Mouse (Mus musculus) forebrain, embryonic 14.5 days (tissue): ENCODE results near the gene Gsdmc4. TPM values are rescaled to one million over a fixed set of nuclear protein-coding genes. Genes with fewer than 3 reads are reported as not detected.
"Not testable (repeated sequence)": the region's sequence is repeated elsewhere in the genome, so short reads cannot be mapped to it uniquely, and the experiment has no call there.

Source experiments
- ATAC-seq: fragments of 200-750 bp; cut with Nextera tagmentation; 2 replicates; pipeline ENCODE4 v1.8.0; 2017; ENCODE audit warnings: mild to moderate bottlenecking, moderate library complexity
- DNase-seq: peaks from one replicate; pipeline ENCODE4 v3.0.0-alpha.2; 2015; ENCODE audit warnings: low spot score
- H3K27ac ChIP-seq: fragments of 300-500 bp; sonication (generic); 2 replicates; pipeline ENCODE4 v1.5.1; 2014; ENCODE audit warnings: low read depth, mild to moderate bottlenecking, control low read depth, low read length, moderate library complexity
- H3K27me3 ChIP-seq: fragments of 300-500 bp; sonication (generic); replicated peaks from 2 replicates; pipeline ENCODE4 v1.6.1; 2014; ENCODE audit warnings: low read length, control low read depth, mixed read lengths; ENCODE audit not compliant: control insufficient read depth, insufficient read depth
- H3K36me3 ChIP-seq: fragments of 300-500 bp; sonication (generic); 2 replicates; pipeline ENCODE4 v1.6.1; 2014; ENCODE audit warnings: low read length, control low read depth; ENCODE audit not compliant: control insufficient read depth, insufficient read depth
- H3K4me1 ChIP-seq: fragments of 300-500 bp; sonication (generic); 2 replicates; pipeline ENCODE4 v1.6.1; 2014; ENCODE audit warnings: antibody characterized with exemption, low read length, control low read depth; ENCODE audit not compliant: control insufficient read depth, insufficient read depth
- H3K4me2 ChIP-seq: fragments of 300-500 bp; sonication (generic); 2 replicates; pipeline ENCODE4 v1.6.1; 2014; ENCODE audit warnings: mild to moderate bottlenecking, control low read depth, low read length
- H3K4me3 ChIP-seq: fragments of 300-500 bp; sonication (generic); 2 replicates; pipeline ENCODE4 v1.5.1; 2014; ENCODE audit warnings: low read depth, low read length, control low read depth
- H3K9ac ChIP-seq: fragments of 300-500 bp; sonication (generic); 2 replicates; pipeline ENCODE4 v1.6.1; 2014; ENCODE audit warnings: mild to moderate bottlenecking, low read length, control low read depth, moderate library complexity
- H3K9me3 ChIP-seq: fragments of 300-500 bp; sonication (generic); replicated peaks from 2 replicates; pipeline ENCODE4 v1.6.1; 2016; ENCODE audit warnings: low read length, control low read depth, mixed read lengths; ENCODE audit not compliant: control insufficient read depth
- WGBS: fragments of 180-500 bp; shearing (Covaris S2); extraction: QIAGEN DNeasy Blood & Tissue Kit; methylation state at CpG from one replicate; pipeline ENCODE4 v1.1.7; 2014; 5-methylcytosine and 5-hydroxymethylcytosine counted together
- polyA plus RNA-seq: library from polyadenylated mRNA; unstranded; fragments of >200 nt; fragmentation: Nextera tagmentation; extraction: Ambion mirVana; gene quantifications from 2 replicates; pipeline ENCODE4 v1.2.1, GENCODE M21; 2014

The Gsdmc4 gene
- polyA plus RNA-seq, 1 experiment from 2014 or later, result not detected

DNA sequence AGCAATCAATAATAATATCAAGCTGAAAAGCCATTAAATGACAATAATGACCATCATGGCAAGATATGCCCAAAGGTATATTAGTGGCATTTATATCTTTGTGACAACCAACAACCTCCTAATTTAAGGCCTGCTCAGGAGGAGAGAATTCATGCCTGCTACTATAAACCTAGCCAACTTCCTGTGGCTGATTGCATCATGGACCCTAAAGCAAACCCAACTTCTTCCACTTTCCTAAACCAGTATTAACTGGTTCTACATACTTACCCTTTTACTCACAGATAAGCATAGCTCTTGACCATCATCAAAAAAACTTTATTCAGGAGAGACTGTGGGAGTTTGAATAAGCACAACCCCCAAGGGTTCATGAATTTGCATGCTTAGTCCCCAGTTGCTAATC is 35.9 kb downstream of the Gsdmc4 start:
- ATAC-seq, result not testable (repeated sequence)

DNA sequence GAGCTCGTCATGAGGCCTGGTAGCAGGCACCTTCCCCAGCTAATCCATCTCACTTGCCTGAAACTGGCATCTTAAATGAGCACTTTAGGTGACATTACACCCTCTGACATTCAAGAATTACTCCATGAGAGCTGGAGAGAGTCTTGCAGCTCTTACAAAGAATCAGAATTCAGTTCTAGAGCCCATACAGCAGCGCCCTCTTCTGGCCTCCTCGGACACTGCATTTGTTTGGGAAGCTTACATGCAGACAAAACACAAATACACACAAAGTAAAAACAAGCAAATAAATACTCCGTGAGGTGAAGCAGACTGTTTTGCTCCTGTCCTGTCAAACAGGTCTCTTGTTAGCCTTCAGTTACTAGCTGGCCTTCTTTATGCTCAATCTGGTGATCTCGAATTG is 50.1 kb downstream of the Gsdmc4 start:
- 50% methylated on average over 5 of the region's 5 CpGs for WGBS
- not testable (repeated sequence) for H3K27ac ChIP-seq, H3K4me1 ChIP-seq, H3K9me3 ChIP-seq, H3K27me3 ChIP-seq, H3K4me3 ChIP-seq, ATAC-seq, H3K4me2 ChIP-seq, H3K36me3 ChIP-seq, H3K9ac ChIP-seq
- peak; percentile 28 for DNase-seq

More for the DNA sequence above, 35.9 kb downstream of the Gsdmc4 start:
- not testable (repeated sequence) for H3K4me1 ChIP-seq, H3K36me3 ChIP-seq, H3K9ac ChIP-seq, H3K9me3 ChIP-seq, H3K27ac ChIP-seq, H3K4me3 ChIP-seq, H3K4me2 ChIP-seq, H3K27me3 ChIP-seq, DNase-seq

Other genes starting within 250 kb of the Gsdmc4 start
- not detected in 2 replicates for gene Gsdmc2, start 67.1 kb downstream of the Gsdmc4 start, polyA plus RNA-seq
- gene Gsdmc3, start 33.7 kb downstream of the Gsdmc4 start, polyA plus RNA-seq, result not detected in 2 replicates
- 124 and 128 TPM in 2 replicates for gene Fam49b, start 148.2 kb upstream of the Gsdmc4 start, polyA plus RNA-seq